Mouse (Mus musculus): ENCODE data around the gene Vstm5.
"Not testable (repeated sequence)": the region's sequence is repeated elsewhere in the genome, so short reads cannot be mapped to it uniquely, and the experiment has no call there.

Gene Vstm5

DNA sequence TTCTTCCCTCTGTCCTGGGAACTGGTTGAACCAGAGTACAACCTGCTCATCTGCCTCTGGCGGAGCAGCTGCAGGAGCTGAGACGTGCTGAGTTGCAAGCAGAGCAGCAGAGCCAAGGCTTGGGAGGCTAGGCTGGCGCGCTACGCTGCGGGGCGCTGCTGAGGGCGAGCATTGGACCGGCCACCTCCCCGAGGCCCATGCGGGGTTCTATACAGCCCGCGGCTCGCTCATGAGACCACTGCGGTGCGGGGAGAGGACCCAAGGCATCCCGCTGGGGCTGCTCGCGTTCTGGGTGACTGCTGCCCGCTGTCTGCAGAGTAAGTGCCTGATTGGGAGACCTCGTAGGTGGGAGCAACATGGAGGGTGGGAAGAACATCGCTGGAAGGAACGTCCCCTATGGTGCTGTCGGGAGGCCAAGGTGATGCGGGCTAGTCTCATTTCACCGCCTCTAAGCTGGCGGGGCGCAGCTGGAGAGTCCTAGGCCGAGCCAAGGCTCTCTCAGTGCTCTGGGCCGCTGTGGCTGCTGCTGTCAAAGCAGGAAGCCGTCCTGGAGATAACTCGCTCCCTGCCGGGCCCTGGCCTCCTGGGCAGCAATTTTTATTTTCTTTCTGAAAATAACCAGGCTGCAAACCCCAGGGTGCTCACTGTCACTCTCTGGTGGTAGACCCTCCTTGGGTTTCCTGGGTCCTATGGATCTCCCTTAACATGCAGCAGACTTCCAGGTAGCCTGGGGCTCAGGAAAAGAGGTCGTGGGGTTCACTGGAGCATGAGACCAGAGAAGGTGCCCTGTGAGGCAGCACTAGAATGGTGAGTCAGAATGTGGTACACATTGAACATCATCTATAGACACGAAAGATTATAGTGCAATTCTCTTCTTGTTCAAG is at the start of gene Vstm5:
Gene Vstm5, plus strand, starts transcription at position 4 of the 884 bp plus-strand sequence.
- DNase-seq (ENCODE audit: low spot score), result no peak

DNA sequence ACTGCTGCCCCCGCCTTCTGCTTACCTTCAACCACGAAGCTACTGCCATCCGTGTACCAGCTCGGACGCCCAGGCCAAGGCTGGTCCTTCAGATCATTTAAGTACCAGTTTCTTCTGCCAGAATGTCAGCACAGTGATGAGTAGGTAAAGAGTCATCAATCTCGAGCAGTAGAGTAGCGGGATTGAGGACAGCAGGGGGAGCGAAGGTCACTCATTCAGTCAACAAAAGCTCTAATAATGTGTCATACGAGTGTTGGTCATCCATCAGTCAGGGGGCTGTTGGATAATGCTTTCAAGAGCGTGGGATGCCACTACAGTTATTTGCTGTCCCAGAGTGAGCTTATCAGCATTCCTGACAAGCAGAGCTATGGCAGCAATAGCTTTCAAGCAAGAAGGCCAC is 44.0 kb upstream of the Vstm5 start:
- DNase-seq (ENCODE audit: low spot score), result not testable (repeated sequence)

DNA sequence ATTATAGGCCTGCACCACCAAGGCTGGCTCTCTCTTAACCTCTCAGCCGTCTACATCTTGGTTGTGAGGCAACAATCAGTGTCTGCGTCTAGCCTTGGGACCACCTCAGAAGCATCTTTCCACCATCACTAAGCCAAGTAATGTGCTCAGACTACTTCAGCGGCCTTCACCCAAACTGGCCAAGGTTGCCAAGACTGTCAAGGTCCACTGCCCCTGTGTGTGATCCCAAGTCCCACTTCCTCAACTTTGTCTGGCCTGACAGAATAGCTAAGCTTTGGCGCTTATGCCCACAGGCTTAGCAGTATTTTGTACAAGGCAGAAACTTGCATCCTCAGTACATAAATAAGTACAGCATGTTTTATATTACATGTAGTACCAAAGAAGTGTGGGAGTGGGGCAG is 32.2 kb upstream of the Vstm5 start:
- DNase-seq (ENCODE audit: low spot score), result no peak

GRCm38 (mm10) chr9:15209320-15209719 is 29.5 kb upstream of the Vstm5 start:
- no peak for DNase-seq (ENCODE audit: low spot score)

DNA sequence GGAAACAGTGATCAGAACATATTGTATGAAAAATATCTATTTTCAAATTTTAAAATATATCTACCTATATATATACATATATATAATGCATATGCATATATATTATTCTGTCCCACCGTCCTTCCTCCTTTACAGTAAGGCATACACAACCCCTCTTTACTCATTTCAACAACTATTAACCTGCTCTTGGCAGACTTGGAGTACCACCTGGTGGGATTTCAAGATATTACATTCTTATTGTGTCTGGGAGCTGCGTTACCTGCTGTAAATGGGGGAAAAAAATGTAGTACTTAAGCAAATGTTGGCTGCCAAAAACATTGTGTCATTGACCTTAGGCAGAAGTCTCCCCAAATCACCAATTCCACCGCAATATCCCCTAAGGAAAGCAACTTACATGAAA is 27.0 kb upstream of the Vstm5 start:
- DNase-seq (ENCODE audit: low spot score), result no peak

- DNase-seq (ENCODE audit: low spot score), result no peak
Measured at GRCm38 (mm10) chr9:15213695-15214094, 25.1 kb upstream of the Vstm5 start.

DNA sequence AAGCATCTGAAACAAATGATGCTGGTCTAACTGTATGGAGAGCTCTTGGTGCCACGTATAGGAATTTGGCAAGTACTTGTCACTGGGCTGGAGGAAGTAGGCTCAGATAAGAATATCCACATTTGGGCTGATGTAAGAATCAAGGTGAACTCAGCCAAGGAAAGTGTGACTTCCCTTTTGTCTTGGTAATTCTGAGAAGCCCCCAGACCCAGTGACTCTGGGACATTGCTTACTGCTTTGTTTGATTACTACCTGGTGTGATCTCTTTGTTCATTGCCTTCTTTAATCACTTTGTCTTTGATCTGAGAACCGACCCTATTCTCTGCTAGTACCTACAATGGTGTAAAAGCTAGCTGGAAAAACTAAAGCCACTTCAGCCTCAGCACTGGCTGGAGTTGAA is 13.9 kb upstream of the Vstm5 start:
- no peak for DNase-seq (ENCODE audit: low spot score)

DNA sequence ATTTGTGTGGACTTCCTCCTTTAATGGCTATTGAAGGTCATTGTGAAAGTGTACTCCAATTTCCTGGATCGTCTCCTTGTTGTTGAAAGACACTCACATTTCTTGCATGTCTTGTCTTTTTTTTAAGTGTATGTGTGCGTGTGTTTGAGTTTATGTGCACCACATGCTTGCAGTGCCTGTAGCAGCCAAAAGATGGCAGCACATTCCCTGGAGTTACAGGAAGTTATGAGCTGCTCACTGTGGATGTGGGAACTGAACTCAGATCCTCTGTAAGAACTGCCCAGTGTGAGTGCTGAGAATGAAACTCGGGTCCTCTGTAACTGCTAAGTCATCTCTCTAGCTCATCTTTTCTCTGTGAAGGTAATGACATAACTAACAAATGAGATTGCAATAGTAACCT is 6.4 kb upstream of the Vstm5 start:
- no peak for DNase-seq (ENCODE audit: low spot score)

- no peak for DNase-seq (ENCODE audit: low spot score)
Measured at GRCm38 (mm10) chr9:15233604-15234003, 5.2 kb upstream of the Vstm5 start.

DNA sequence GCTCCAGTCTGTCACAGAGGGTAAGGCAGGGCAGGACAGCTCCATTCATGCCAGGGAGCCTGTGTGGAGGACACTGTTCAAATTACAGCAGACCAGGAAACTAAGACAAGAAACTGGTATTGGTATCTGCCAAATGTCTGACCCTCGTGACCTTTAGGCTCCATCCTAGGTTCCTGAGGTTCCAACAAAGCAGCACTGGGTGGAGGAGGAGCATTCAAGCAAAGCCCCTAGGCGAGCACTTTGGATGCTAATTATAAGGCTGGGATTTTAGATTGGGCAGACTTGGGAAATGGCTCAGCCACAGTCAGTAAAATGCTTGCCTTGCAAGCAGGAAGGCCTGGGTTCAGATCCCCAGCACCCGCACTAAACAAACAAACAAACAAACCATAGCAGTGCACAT is 2.9 kb upstream of the Vstm5 start:
- DNase-seq (ENCODE audit: low spot score), result no peak

DNA sequence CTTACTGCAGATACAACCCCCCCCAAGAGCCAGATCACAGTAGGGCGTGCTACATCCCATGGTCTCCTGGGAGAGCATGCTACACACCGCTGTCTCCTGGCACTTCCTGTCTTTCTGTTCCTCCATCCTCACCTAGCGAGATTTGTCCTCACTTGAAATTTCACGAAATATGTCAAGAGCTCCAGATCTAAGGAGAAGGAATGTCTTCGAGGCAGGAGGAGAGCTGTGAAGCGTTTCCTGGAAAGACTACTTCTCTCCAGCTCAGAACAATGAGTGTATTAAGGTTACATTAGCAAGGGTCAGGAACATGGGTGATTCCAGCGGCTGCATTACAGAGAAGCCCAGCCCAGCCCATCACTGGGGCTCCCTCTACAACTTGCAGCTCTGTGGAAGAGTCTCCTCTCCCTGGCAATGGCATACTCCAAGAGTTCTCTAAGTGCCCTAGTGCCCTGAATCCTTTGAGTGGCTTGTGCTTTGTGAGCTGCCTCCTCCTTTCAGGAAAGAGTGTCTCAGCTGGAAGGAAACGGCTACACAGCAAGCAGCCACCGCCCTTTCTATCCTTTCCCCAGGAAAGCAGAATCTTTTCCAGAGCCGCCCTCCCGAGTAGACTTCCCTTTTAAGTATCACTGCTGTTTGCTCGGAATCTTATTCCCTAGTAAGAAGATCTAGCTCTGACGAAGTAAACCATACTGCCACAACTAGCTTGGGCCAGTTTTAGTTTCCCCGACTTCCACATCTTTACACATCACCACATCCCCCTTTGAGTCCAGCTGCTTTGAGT is 1.1 kb upstream of the Vstm5 start:
- no peak for DNase-seq (ENCODE audit: low spot score)

- DNase-seq (ENCODE audit: low spot score), result no peak
Measured at GRCm38 (mm10) chr9:15238297-15238990, 401 bp upstream of the Vstm5 start.

- no peak for DNase-seq (ENCODE audit: low spot score)
Measured at GRCm38 (mm10) chr9:15240006-15240405, 1.2 kb downstream of the Vstm5 start.

- no peak for DNase-seq (ENCODE audit: low spot score)
Measured at GRCm38 (mm10) chr9:15240863-15241595, 2.2 kb downstream of the Vstm5 start.

DNA sequence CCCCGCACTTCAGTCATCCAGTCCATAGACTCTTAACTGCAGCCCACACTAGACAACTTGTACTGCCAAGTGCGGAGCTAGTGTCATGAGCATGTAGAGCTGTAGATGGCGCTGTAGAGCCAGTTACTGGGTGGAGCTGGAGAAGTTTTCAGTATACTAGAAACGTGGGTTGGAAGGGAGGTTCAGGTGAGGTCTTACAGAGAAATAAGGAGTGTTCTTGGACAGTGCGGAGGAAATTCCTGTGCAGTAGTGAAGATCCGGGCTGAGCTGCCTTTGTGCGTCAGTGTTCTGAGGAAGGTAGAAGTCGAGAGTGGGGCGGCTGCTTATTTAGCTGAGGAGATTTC is 2.7 kb downstream of the Vstm5 start:
- no peak for DNase-seq (ENCODE audit: low spot score)

- DNase-seq (ENCODE audit: low spot score), result no peak
Measured at GRCm38 (mm10) chr9:15242130-15242529, 3.3 kb downstream of the Vstm5 start.

DNA sequence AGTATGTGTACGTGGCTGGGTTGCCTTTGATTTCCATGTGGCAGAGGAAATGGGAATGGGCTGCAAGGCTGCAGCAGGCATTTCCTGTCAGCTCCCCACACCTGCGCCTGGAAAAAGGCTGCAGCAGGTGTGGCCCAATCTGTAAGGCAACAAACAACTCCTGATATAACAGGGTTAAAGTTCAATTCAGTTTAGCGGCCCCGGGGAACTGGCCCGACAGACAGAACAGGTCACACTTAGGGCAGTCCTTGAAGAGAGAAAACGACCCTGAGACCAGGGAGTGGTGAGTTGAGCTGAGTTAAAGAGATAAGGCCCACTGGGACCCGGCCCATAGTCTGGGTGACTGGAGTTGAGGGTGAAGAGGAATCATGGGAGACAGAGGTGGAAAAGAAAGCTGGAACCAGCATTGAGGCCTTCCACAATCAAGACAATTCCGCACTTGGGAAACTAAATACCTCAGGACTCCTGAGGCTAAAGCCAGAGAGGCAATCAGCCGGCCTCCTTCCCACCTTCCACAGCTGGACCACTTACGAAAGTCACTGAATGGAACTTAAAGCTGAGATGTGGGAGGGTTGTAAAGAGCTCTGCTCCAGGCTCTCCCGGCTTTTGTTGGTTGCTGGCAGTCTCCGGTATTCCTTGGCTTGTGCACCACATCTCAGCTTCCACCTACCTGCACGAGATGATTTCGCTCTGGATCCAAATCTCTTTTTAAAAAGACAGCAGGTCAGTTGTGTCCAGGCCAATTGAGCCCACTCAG is 6.7 kb downstream of the Vstm5 start:
- no peak for DNase-seq (ENCODE audit: low spot score)

GRCm38 (mm10) chr9:15250376-15250775 is 11.5 kb downstream of the Vstm5 start:
- DNase-seq (ENCODE audit: low spot score), result no peak

GRCm38 (mm10) chr9:15252196-15252595 is 13.4 kb downstream of the Vstm5 start:
- no peak for DNase-seq (ENCODE audit: low spot score)

- no peak for DNase-seq (ENCODE audit: low spot score)
Measured at GRCm38 (mm10) chr9:15254501-15254900, 15.7 kb downstream of the Vstm5 start.

GRCm38 (mm10) chr9:15256214-15256613 is 17.4 kb downstream of the Vstm5 start:
- no peak for DNase-seq (ENCODE audit: low spot score)
